In genomic region chr10:71122480-71122879, GRCm38 (mm10) we compare ENCODE assay signal across 13 mouse cellular contexts.
"Had no signal": no experiment of that assay in that cellular context is flagged by ENCODE, and none has a peak within 500 bp of the region (broad histone marks: within the 10 kb centered on the region; RNA-seq: fewer than 3 reads in every experiment).

No protein-coding gene starts in this region.

- DNase-seq: kidney, postnatal 14 days; lung, adult 18-20 months; lung, postnatal 4 days; midbrain, embryonic 14.5 days; right cerebral cortex, adult 18-20 months; right cerebral cortex, postnatal 25 days; thymus, postnatal 36 days had no signal

- H3K36me3 ChIP-seq: limb, embryonic 13.5 days; midbrain, embryonic 10.5 days; neural tube, embryonic 15.5 days had no signal

- H3K4me1 ChIP-seq: midbrain, embryonic 10.5 days; neural tube, embryonic 15.5 days had no signal

- H3K4me2 ChIP-seq: limb, embryonic 13.5 days; neural tube, embryonic 15.5 days had no signal

- H3K4me3 ChIP-seq: limb, embryonic 13.5 days; midbrain, embryonic 10.5 days; myocyte; neural tube, embryonic 15.5 days had no signal

- H3K9ac ChIP-seq: limb, embryonic 13.5 days; liver, embryonic 14.5 days; neural tube, embryonic 15.5 days had no signal

- H3K27ac ChIP-seq: limb, embryonic 13.5 days; liver, embryonic 14.5 days; midbrain, embryonic 10.5 days; neural tube, embryonic 15.5 days had no signal

- ATAC-seq: intestine, postnatal 0 days had no signal

- H3K9me3 ChIP-seq: limb, embryonic 13.5 days; midbrain, embryonic 10.5 days; neural tube, embryonic 15.5 days had no signal

- H3K27me3 ChIP-seq: limb, embryonic 13.5 days; neural tube, embryonic 15.5 days had no signal
